Mouse (Mus musculus) heart, postnatal 0 days (tissue): ENCODE measurements at regions not wholly inside any gene's neighbourhood (a gene's known extent, or its start where the extent isn't known, plus 50 kb on each side); places are given as distances from the start of the nearest gene placed in this dataset.

Experiments used
- CTCF ChIP-seq: IDR thresholded peaks from 2 replicates; pipeline ENCODE4 v1.5.1; 2016; ENCODE audit warnings: antibody characterized with exemption, control low read depth, low read depth
- EP300 ChIP-seq: IDR thresholded peaks from 2 replicates; pipeline ENCODE4 v1.6.1; 2016; ENCODE audit warnings: antibody characterized with exemption, low read depth

GRCm38 (mm10) chr1:193476805-193477204, 106.7 kb upstream of the Camk1g start:
- TF ChIP-seq CTCF (no peak), EP300 (no peak)
